Mouse (Mus musculus) kidney, postnatal 10 days (tissue): ENCODE measurements at regions not wholly inside any gene's neighbourhood (a gene's known extent, or its start where the extent isn't known, plus 50 kb on each side); places are given as distances from the start of the nearest gene placed in this dataset.
A peak's percentile ranks its signal among the peaks of the same experiment; 100 is the strongest.

Source experiments
- DNase-seq: peaks from one replicate; pipeline ENCODE4 v3.0.0; 2021; ENCODE audit warnings: mixed read lengths

GRCm38 (mm10) chr12:9847465-9848205, 277.7 kb downstream of the Osr1 start:
- DNase-seq, result no peak

GRCm38 (mm10) chr12:9855503-9856024, 285.6 kb downstream of the Osr1 start:
- DNase-seq, result no peak

- DNase-seq, result no peak
Observed at GRCm38 (mm10) chr12:9856128-9856621, 286.3 kb downstream of the Osr1 start.

- DNase-seq, result no peak
Observed at GRCm38 (mm10) chr12:9857990-9858389, 288.1 kb downstream of the Osr1 start.

GRCm38 (mm10) chr12:9862301-9862700, 292.4 kb downstream of the Osr1 start:
- DNase-seq, result no peak

GRCm38 (mm10) chr12:9872236-9872635, 302.3 kb downstream of the Osr1 start:
- no peak for DNase-seq

GRCm38 (mm10) chr12:9873214-9873613, 303.3 kb downstream of the Osr1 start:
- DNase-seq, result no peak

- DNase-seq, result no peak
Observed at GRCm38 (mm10) chr12:9874823-9875222, 304.9 kb downstream of the Osr1 start.

- DNase-seq, result no peak
Observed at GRCm38 (mm10) chr12:9881953-9882623, 312.2 kb downstream of the Osr1 start.

- no peak for DNase-seq
Observed at GRCm38 (mm10) chr12:9883037-9883730, 313.3 kb downstream of the Osr1 start.

GRCm38 (mm10) chr12:9894521-9894920, 324.6 kb downstream of the Osr1 start:
- no peak for DNase-seq

- DNase-seq, result no peak
Observed at GRCm38 (mm10) chr12:9897980-9898379, 328.1 kb downstream of the Osr1 start.

GRCm38 (mm10) chr12:9898420-9898819, 328.5 kb downstream of the Osr1 start:
- no peak for DNase-seq

- no peak for DNase-seq
Observed at GRCm38 (mm10) chr12:9901948-9902347, 332.0 kb downstream of the Osr1 start.

GRCm38 (mm10) chr12:9903702-9904231, 333.9 kb downstream of the Osr1 start:
- DNase-seq, result no peak

- DNase-seq, result no peak
Observed at GRCm38 (mm10) chr12:9912333-9912732, 342.4 kb downstream of the Osr1 start.

GRCm38 (mm10) chr12:9915726-9916140, 345.8 kb downstream of the Osr1 start:
- peak; percentile 65 for DNase-seq

GRCm38 (mm10) chr12:9918026-9918425, 348.1 kb downstream of the Osr1 start:
- DNase-seq, result no peak

- DNase-seq, result no peak
Observed at GRCm38 (mm10) chr12:9919007-9919406, 349.1 kb downstream of the Osr1 start.

GRCm38 (mm10) chr12:9919433-9919832, 349.5 kb downstream of the Osr1 start:
- DNase-seq, result no peak

GRCm38 (mm10) chr12:9920401-9920800, 350.5 kb downstream of the Osr1 start:
- no peak for DNase-seq

GRCm38 (mm10) chr12:9921591-9922198, 351.8 kb downstream of the Osr1 start:
- DNase-seq, result no peak

- peak; percentile 51 for DNase-seq
Observed at GRCm38 (mm10) chr12:9924561-9924960, 354.6 kb downstream of the Osr1 start.
